Comparison of ENCODE assay signal across 16 mouse cellular contexts in the genomic region with DNA sequence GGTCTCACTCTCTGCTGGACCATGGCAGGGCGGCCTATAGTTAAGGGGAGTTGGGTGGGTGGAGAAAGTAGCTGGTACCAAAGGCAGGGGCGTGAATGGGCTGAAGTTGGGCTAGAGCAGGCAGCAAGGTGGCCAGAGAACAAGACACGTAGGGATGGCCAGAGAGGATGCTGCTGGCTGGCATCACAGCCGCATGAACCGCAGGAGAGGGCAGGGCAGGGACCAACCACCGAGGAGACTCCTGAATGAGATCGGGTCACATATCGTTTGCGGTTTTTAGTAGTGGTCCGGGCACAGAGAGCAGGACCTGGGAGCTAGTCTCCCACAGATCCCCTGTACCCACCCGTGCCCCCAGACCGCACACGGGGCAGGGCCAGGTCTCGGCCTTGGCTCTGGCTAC. TPM values are rescaled to one million over a fixed set of nuclear protein-coding genes. Genes with fewer than 3 reads are reported as not detected.
DNase-seq lines count a peak whose midpoint lies in the region.
"Had no signal": no experiment of that assay in that cellular context is flagged by ENCODE, and none has a peak within 500 bp of the region (broad histone marks: within the 10 kb centered on the region; RNA-seq: fewer than 3 reads in every experiment).

No protein-coding gene starts in this region.

- intact Hi-C loops in heart, postnatal 14 days (cut with DNase I): no loop called here

- peak; percentile 90 for DNase-seq in heart, adult 11 months
- no peak for DNase-seq in heart, postnatal 14 days
- DNase-seq: adrenal gland, adult 2 months; adrenal gland, adult 8-10 months; adrenal gland, postnatal 10 days; adrenal gland, postnatal 14 days; adrenal gland, postnatal 25 days; adrenal gland, postnatal 36 days; cerebellum, adult 11 months; cerebellum, adult 18-20 months; cerebellum, adult 2 months had no signal

RNA-seq across cellular contexts. Expression of a gene that starts 13.2 kb away (rescaled TPM):
- total RNA-seq in heart, postnatal 14 days (2021): not detected
- total RNA-seq: adrenal gland, adult 18-20 months; adrenal gland, adult 2 months; adrenal gland, adult 8-10 months; adrenal gland, postnatal 10 days; adrenal gland, postnatal 14 days; adrenal gland, postnatal 25 days; adrenal gland, postnatal 36 days; CH12.LX; ES-E14; G1E; MEL had no signal

RNA-seq across cellular contexts. Expression of a gene that starts 15.4 kb away (rescaled TPM):
- total RNA-seq in heart, postnatal 14 days (2021): 10 to 100 TPM; 22.1 to 22.6 TPM

RNA-seq across cellular contexts. Expression of a gene that starts 33.4 kb away (rescaled TPM):
- total RNA-seq in heart, postnatal 14 days (2021): not detected
- total RNA-seq: adrenal gland, adult 18-20 months; adrenal gland, adult 2 months; adrenal gland, adult 8-10 months; adrenal gland, postnatal 10 days; adrenal gland, postnatal 36 days; G1E; MEL had no signal
